Mouse (Mus musculus): Measurements from ENCODE around the gene Ano9.

DNA sequence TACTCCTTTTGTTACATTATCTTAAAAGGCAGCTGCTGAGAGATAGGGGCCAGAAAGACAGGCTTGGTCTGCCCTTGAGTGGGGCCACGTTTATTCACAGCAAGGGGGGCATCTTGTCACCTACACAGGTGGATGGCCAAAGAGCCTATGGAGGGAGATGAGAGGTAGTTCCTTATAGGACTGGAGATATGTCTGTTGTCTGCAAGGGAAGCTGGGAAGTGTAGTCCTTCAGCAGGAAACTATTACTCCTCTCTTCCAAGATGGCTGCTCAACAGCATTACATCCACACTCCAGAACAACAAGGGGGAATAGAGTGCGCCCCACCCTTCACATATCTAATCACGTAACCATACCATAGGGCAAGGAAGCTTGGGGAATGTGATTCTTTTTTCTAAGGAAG, 1.9 kb upstream of the Ano9 start:
- no peak for TF ChIP-seq CTCF (IDR thresholded peaks at IDR 0.05; ENCODE audit: control insufficient read depth, insufficient read depth, low read length)
- TF ChIP-seq POLR2A (IDR thresholded peaks at IDR 0.05; ENCODE audit: borderline replicate concordance, control insufficient read depth, low read depth, low read length) = no peak

All from bone marrow, adult 2 months (tissue).